Mouse (Mus musculus): ENCODE results near the gene Olfr449.

Gene Olfr449

DNA sequence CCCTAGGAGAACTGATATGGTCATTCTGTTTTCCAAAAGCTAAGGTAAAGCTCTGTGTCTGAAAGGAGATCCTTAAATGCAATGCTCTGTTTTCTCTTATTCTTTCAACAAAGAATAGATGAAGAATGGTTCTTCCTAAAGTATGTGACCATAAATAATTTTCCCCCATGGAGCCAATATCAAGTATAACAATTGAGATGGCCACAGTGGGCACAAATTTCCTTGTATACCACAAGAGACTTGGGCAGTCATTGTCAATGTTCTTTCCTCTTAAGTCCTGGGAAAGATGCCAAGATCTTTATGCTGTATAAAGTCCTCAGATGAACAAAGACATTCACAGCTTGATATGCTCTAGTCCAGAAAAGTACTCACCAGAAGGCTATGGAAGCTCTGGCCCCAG, at the start of gene Olfr449:
Gene Olfr449 (plus strand): TSS at position 301 of the 400 bp plus-strand sequence.
- no peak for DNase-seq (ENCODE audit: low spot score)

DNA sequence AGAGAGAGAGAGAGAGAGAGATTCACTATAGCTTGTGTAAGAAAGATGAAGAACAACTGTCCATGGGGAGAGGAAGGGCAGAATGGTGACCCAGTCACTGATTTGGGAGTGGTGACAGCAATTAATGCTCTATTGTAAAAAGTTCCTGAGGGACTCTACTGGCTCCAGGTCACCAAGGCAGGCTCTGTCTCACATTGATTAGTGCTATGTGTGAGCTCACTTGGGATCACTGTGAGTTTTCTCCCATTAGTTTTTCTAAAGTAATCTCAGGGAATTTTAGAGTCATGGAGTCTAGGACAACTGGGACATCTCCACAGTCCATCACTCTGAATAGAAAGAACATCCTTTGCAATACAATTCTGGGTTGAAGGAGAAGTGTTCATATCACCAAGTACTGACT, 49.4 kb upstream of the Olfr449 start, which contains the start of gene Olfr452:
Gene Olfr452 (plus strand): TSS at position 301 of the 400 bp plus-strand sequence.
- no peak for DNase-seq (ENCODE audit: low spot score)

GRCm38 (mm10) chr6:42790247-42790948, 43.8 kb upstream of the Olfr449 start:
- DNase-seq (ENCODE audit: low spot score): no peak

DNA sequence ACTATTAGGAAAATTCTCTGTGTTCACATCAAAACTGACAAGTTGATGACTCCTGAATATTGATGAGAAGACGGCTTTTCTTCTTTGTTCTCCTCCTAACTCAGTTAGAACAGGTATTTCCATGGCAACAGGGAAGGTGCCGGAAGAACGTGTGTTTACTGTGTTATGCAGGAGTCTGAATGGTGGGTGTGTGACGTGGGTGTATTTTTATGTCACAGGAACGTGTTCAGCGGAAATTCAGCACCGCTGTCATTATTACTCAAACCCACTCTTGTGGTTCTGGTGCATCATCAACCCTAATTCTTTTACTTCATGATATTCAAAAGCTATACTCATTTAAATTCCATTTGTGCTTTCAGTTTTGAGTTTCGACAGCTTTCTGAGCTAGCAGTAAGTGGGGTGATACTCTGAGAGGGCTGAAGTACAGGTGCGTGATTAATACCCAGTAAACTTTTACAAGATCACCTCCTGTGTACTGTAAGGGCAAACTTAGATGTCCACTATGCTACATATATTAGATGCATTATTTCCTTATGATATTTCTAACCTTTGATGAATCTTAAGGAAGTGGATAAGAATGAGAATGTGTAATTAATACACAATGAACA, 43.1 kb upstream of the Olfr449 start:
- no peak for DNase-seq (ENCODE audit: low spot score)

DNA sequence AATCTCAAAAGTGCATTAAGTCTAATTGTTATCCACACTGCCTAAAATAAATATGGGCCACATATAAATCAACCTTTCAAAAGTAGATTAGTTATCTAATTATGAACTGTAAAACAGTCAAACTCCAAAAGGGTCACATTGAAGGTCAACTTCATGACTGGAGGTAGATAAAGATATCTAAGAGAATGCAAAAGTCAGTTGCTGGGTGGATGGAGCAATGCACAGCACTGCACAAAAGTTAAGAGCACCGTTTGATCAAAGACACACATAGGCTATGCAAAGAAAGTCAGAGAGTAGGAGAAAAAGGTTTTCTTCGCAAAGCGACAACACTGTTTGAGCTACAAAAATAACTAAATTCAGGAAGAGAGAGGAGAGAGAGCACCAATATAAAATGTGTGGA, 39.2 kb upstream of the Olfr449 start:
- no peak for DNase-seq (ENCODE audit: low spot score)

DNA sequence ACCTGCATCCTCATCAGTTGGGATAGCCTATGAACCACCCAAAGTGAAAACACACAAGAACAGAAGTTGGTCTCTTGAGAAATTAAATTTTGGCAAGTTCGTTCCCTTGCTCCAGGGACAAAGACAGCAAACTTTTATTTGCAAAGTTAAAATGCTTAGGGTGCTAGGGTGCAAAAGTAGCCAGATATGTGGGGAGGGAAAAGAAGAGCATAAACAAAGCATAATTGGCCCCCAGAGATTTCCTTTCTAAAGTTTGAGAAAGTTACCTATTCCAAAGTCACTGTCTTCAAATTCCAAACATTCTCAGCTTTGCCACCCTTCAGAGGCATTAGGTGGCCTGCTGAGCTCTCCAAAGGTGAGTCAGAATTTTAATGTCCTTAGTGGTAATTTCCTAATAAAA, 22.5 kb upstream of the Olfr449 start, which contains the start of gene Olfr450:
Gene Olfr450 (plus strand): TSS at position 301 of the 400 bp plus-strand sequence.
- DNase-seq (ENCODE audit: low spot score): no peak

DNA sequence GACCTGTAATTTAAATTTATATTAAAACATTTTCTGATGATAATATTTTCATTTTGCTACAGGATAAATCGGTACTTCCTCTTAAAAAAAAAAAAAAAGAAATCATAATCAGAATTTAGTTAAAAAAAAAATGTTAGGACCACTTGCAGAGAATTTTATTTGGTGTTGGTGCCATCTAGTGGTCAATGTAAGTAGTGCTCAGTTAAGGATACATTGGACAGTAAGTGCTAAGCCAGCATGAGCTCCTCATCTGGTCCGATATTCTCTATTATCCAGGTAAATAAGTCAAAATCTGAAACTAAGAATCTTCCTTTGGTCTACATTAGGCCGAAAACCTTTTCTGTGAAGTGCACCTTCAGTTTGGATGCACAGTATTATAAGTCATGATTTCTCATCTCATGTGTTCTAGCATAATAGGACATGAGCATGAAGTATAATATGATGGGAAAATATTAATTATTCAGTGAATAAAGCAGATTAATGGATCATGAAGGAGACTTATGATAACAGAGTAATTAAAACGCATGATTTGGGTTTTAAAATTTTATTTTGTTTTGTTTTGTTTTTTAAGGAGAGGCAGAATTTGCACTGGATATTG, 26.1 kb downstream of the Olfr449 start:
- DNase-seq (ENCODE audit: low spot score): no peak

DNA sequence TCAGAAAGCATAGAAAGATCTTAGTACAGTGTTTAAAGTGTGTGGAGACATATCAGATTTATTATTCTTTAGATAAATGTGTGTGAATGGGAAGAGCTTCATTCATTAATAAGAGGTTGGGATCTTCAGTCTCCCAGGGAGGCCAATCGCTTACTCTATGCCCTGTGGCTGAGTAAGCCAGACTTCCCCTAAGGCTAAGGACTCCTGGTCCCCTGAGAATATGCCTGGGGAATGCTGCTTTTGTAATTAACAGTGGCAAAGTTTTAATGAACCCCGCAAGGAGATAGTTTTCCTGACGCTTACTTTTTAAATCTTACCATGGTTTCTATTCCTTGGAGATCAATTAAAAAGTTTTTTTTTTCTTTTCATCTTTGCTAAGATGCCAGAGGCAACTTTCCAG, 35.5 kb downstream of the Olfr449 start:
- no peak for DNase-seq (ENCODE audit: low spot score)

- DNase-seq (ENCODE audit: low spot score): no peak
Observed at GRCm38 (mm10) chr6:42876323-42876722, 42.1 kb downstream of the Olfr449 start.
